Mouse (Mus musculus) embryonic facial prominence, embryonic 14.5 days (tissue): ENCODE data around the gene Hhat. TPM values are rescaled to one million over a fixed set of nuclear protein-coding genes. Genes with fewer than 3 reads are reported as not detected.

Experiments
- ATAC-seq: fragments of 200-750 bp; cut with Nextera tagmentation; 2 replicates; pipeline ENCODE4 v1.8.0; 2017; ENCODE audit warnings: low read depth, moderate number of reproducible peaks, moderate TSS enrichment
- DNase-seq: peaks from one replicate; pipeline ENCODE4 v3.0.0-alpha.2; 2015; ENCODE audit warnings: low spot score
- H3K27ac ChIP-seq: fragments of 300-500 bp; sonication (generic); replicated peaks from 2 replicates; pipeline ENCODE4 v1.5.1; 2014; ENCODE audit warnings: low read depth, mild to moderate bottlenecking, low read length, moderate library complexity
- H3K27me3 ChIP-seq: fragments of 300-500 bp; sonication (generic); replicated peaks from 2 replicates; pipeline ENCODE4 v1.6.1; 2014; ENCODE audit warnings: low read length; ENCODE audit not compliant: control insufficient read depth, insufficient read depth
- H3K36me3 ChIP-seq: fragments of 300-500 bp; sonication (generic); 2 replicates; pipeline ENCODE4 v1.6.1; 2014; ENCODE audit warnings: low read length, mixed read lengths; ENCODE audit not compliant: control insufficient read depth, insufficient read depth
- H3K4me1 ChIP-seq: fragments of 300-500 bp; sonication (generic); 2 replicates; pipeline ENCODE4 v1.6.1; 2014; ENCODE audit warnings: antibody characterized with exemption, low read length; ENCODE audit not compliant: control insufficient read depth, insufficient read depth
- H3K4me2 ChIP-seq: fragments of 300-500 bp; sonication (generic); 2 replicates; pipeline ENCODE4 v1.6.1; 2014; ENCODE audit warnings: low read depth, mild to moderate bottlenecking, low read length, moderate library complexity, mixed read lengths
- H3K4me3 ChIP-seq: fragments of 300-500 bp; sonication (generic); 2 replicates; pipeline ENCODE4 v1.5.1; 2014; ENCODE audit warnings: low read depth, mild to moderate bottlenecking, low read length
- H3K9ac ChIP-seq: fragments of 300-500 bp; sonication (generic); 2 replicates; pipeline ENCODE4 v1.6.1; 2014; ENCODE audit warnings: low read depth, mild to moderate bottlenecking, low read length, moderate library complexity, mixed read lengths
- H3K9me3 ChIP-seq: fragments of 300-500 bp; sonication (generic); 2 replicates; pipeline ENCODE4 v1.6.1; 2016; ENCODE audit warnings: low read length; ENCODE audit not compliant: control insufficient read depth
- WGBS: fragments of 180-500 bp; shearing (Covaris S2); extraction: QIAGEN DNeasy Blood & Tissue Kit; methylation state at CpG from one replicate; pipeline ENCODE4 v1.1.7; 2014; 5-methylcytosine and 5-hydroxymethylcytosine counted together
- polyA plus RNA-seq: library from polyadenylated mRNA; unstranded; fragments of >200 nt; fragmentation: Nextera tagmentation; extraction: Ambion mirVana; gene quantifications from 2 replicates; pipeline ENCODE4 v1.2.1, GENCODE M21; 2014

Gene Hhat
- polyA plus RNA-seq, 1 experiment from 2014 or later, result 9.3 TPM

- no peak overlapping the region for H3K4me3 ChIP-seq
- 6% methylated on average over 10 of the region's 10 CpGs for WGBS
- H3K27me3 ChIP-seq, result no peaks in the 10 kb centered on the region
- peak overlapping the region; percentile 18 for H3K4me2 ChIP-seq
- H3K36me3 ChIP-seq, result no peaks in the 10 kb centered on the region
- ATAC-seq, result peak; percentile 53
- no peak overlapping the region for H3K9ac ChIP-seq
- peak overlapping the region; percentile 92 for H3K27ac ChIP-seq
- H3K9me3 ChIP-seq, result no peaks in the 10 kb centered on the region
- H3K4me1 ChIP-seq, result peaks cover 46% of the 10 kb centered on the region
- DNase-seq, result peak; percentile 92
Observed at GRCm38 (mm10) chr1:192799165-192799991, 28.4 kb upstream of the Hhat start.

- peak; percentile 81 for ATAC-seq
- WGBS, result 27% methylated on average over 16 of the region's 16 CpGs
- Histone ChIP-seq H3K9me3 (no peaks in the 10 kb centered on the region), H3K36me3 (no peaks in the 10 kb centered on the region), H3K9ac (peak overlapping the region; percentile 20; the same call in 1 of the 2 replicates), H3K27me3 (no peaks in the 10 kb centered on the region), H3K4me1 (peaks cover 48% of the 10 kb centered on the region), H3K4me2 (peak overlapping the region; percentile 18; the same call in 1 of the 2 replicates), H3K4me3 (no peak overlapping the region), H3K27ac (peak overlapping the region; percentile 92)
- peak; percentile 95 for DNase-seq
Observed at GRCm38 (mm10) chr1:192798212-192799164, 27.5 kb upstream of the Hhat start.

DNA sequence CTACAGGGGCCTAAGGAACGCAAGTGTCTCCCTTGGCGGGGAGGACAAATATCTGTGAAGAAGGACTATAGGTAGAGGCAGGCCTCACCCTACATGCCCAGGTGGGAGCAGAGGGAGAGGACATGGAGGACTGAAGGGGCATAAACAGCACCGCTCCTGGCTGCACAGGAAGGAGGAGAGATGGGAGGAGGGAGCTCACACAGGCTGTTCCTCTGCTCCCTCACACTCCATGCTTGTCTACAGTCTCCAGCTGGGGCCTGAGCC is 25.9 kb upstream of the Hhat start:
- Histone ChIP-seq H3K27me3 (no peaks in the 10 kb centered on the region), H3K9me3 (no peaks in the 10 kb centered on the region), H3K4me1 (peaks cover 63% of the 10 kb centered on the region), H3K4me2 (no peak overlapping the region), H3K27ac (peak overlapping the region; percentile 92), H3K36me3 (no peaks in the 10 kb centered on the region), H3K9ac (no peak overlapping the region), H3K4me3 (no peak overlapping the region)
- WGBS, result 41% methylated on average over 3 of the region's 3 CpGs
- DNase-seq (no peak), ATAC-seq (no peak)

DNA sequence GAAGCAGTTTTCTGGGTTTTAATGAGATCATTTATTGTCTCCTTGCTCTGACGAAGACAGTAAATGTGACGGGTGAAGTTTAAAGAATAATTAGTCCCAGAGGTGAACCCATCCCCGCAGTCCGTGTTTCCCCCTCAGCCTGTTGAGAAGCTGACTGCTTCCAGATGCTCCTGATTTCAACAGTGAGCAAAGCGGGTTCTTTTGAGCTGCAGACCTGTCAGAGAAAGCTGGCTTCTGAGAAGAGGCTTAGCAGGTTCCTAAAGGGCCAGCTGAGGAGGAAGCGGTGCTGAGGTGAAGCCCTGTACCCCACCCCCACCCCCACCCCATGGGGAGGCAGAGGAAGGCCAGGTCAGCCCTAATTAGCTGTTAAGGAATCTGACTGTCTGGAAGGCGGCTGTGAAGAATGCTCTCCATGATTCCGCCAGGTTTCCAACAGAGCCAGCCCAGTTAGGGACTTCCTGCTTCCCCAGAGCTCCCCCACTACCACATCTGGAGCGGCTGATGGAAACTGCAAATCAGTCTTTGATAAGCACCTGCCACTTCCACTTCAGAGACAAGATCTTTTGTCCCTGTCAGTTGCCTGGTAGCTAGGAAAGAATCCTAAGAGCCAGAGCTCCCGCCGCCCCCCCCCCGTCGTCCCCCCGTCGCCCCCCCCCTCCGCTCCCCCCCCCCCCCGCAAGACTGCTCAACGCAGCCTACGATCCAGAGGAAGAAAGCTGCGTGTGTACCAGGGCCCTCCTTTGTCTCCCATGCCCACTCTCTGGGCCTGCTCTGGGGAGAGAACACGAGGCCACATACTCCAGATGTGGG is 25.4 kb upstream of the Hhat start:
- no peak overlapping the region for H3K9ac ChIP-seq
- no peak overlapping the region for H3K4me3 ChIP-seq
- no peaks in the 10 kb centered on the region for H3K9me3 ChIP-seq
- no peaks in the 10 kb centered on the region for H3K36me3 ChIP-seq
- peak overlapping the region; percentile 16; the same call in 1 of the 2 replicates for H3K4me2 ChIP-seq
- peaks cover 69% of the 10 kb centered on the region for H3K4me1 ChIP-seq
- peak; percentile 6; the same call in 1 of the 2 replicates for ATAC-seq
- WGBS, result 7% methylated on average over 11 of the region's 21 CpGs
- DNase-seq, result peak; percentile 88
- H3K27me3 ChIP-seq, result no peaks in the 10 kb centered on the region
- H3K27ac ChIP-seq, result peak overlapping the region; percentile 92

GRCm38 (mm10) chr1:192794957-192795745 is 24.1 kb upstream of the Hhat start:
- DNase-seq, result no peak
- ATAC-seq, result no peak
- Histone ChIP-seq H3K36me3 (no peaks in the 10 kb centered on the region), H3K4me2 (no peak overlapping the region), H3K4me1 (peaks cover 74% of the 10 kb centered on the region), H3K9ac (no peak overlapping the region), H3K9me3 (no peaks in the 10 kb centered on the region), H3K27me3 (no peaks in the 10 kb centered on the region), H3K4me3 (no peak overlapping the region), H3K27ac (peak overlapping the region; percentile 72)
- 55% methylated on average over 9 of the region's 9 CpGs for WGBS

- Histone ChIP-seq H3K9ac (0 out of 2 replicates have a peak overlapping the region, but pooled peaks have one; percentile 17), H3K36me3 (no peaks in the 10 kb centered on the region), H3K4me2 (peak overlapping the region; percentile 24), H3K4me3 (no peak overlapping the region), H3K27ac (peak overlapping the region; percentile 79), H3K4me1 (peaks cover 69% of the 10 kb centered on the region), H3K9me3 (no peaks in the 10 kb centered on the region), H3K27me3 (no peaks in the 10 kb centered on the region)
- peak; percentile 87 for DNase-seq
- 4% methylated on average over 7 of the region's 7 CpGs for WGBS
- peak; percentile 48 for ATAC-seq
Observed at GRCm38 (mm10) chr1:192791897-192792361, 20.9 kb upstream of the Hhat start.

DNA sequence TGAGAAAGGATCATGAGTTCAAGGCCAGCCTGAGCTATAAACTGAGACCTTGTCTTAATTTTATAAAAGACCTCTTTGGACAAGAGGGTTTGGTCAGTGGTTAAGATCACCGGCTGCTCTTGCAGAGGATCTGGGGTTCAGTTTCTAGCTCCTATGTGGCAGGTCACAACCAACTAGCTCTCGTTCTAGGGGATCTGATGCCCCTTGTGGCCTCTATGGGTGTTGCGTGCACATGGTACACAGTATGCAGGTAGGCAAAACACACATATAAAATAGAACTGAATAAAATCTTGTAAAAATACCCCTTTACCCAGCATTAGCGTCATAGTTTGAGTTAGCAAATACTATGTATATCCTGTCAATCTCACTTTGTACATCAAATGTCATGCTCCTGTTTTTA is 19.4 kb upstream of the Hhat start:
- no peaks in the 10 kb centered on the region for H3K27me3 ChIP-seq
- H3K4me3 ChIP-seq, result no peak overlapping the region
- H3K36me3 ChIP-seq, result no peaks in the 10 kb centered on the region
- peak overlapping the region; percentile 89 for H3K27ac ChIP-seq
- H3K9me3 ChIP-seq, result no peaks in the 10 kb centered on the region
- WGBS, result 66% methylated on average over 4 of the region's 4 CpGs
- no peak for DNase-seq
- H3K4me2 ChIP-seq, result no peak overlapping the region
- peaks cover 74% of the 10 kb centered on the region for H3K4me1 ChIP-seq
- ATAC-seq, result no peak
- H3K9ac ChIP-seq, result no peak overlapping the region
